Mouse (Mus musculus) heart, postnatal 0 days (tissue): ENCODE measurements at regions not wholly inside any gene's neighbourhood (a gene's known extent, or its start where the extent isn't known, plus 50 kb on each side); places are given as distances from the start of the nearest gene placed in this dataset.

Experiments used
- ATAC-seq: fragments of 200-750 bp; cut with Nextera tagmentation; 2 replicates; pipeline ENCODE4 v1.8.0; 2017; ENCODE audit warnings: low read depth, moderate number of reproducible peaks, moderate library complexity; ENCODE audit not compliant: insufficient read depth
- DNase-seq: peaks from one replicate; pipeline ENCODE4 v3.0.0-alpha.2; 2016; ENCODE audit warnings: low spot score
- H3K27ac ChIP-seq: fragments of 300-500 bp; sonication (generic); 2 replicates; pipeline ENCODE4 v1.5.1; 2014; ENCODE audit warnings: low read depth, mild to moderate bottlenecking
- H3K27me3 ChIP-seq: fragments of 300-500 bp; sonication (generic); 2 replicates; pipeline ENCODE4 v1.6.1; 2014; ENCODE audit warnings: low read length, mixed read lengths; ENCODE audit not compliant: control insufficient read depth, insufficient read depth
- H3K36me3 ChIP-seq: fragments of 300-500 bp; sonication (generic); replicated peaks from 2 replicates; pipeline ENCODE4 v1.6.1; 2014; ENCODE audit warnings: low read length, mixed read lengths; ENCODE audit not compliant: control insufficient read depth, insufficient read depth
- H3K4me1 ChIP-seq: fragments of 300-500 bp; sonication (generic); 2 replicates; pipeline ENCODE4 v1.6.1; 2014; ENCODE audit warnings: antibody characterized with exemption; ENCODE audit not compliant: control insufficient read depth, insufficient read depth
- H3K4me2 ChIP-seq: fragments of 300-500 bp; sonication (generic); 2 replicates; pipeline ENCODE4 v1.6.1; 2014; ENCODE audit warnings: low read depth, mild to moderate bottlenecking, low read length, moderate library complexity
- H3K4me3 ChIP-seq: fragments of 300-500 bp; sonication (generic); 2 replicates; pipeline ENCODE4 v1.5.1; 2014; ENCODE audit warnings: low read depth, low read length
- H3K9ac ChIP-seq: fragments of 300-500 bp; sonication (generic); replicated peaks from 2 replicates; pipeline ENCODE4 v1.6.1; 2014; ENCODE audit warnings: low read depth, low read length, mixed read lengths
- H3K9me3 ChIP-seq: fragments of 300-500 bp; sonication (generic); replicated peaks from 2 replicates; pipeline ENCODE4 v1.6.1; 2016; ENCODE audit warnings: low read length; ENCODE audit not compliant: control insufficient read depth
- CTCF ChIP-seq: IDR thresholded peaks from 2 replicates; pipeline ENCODE4 v1.5.1; 2016; ENCODE audit warnings: antibody characterized with exemption, control low read depth, low read depth
- EP300 ChIP-seq: IDR thresholded peaks from 2 replicates; pipeline ENCODE4 v1.6.1; 2016; ENCODE audit warnings: antibody characterized with exemption, low read depth
- WGBS: fragments of 180-500 bp; shearing (Covaris S2); extraction: QIAGEN DNeasy Blood & Tissue Kit; methylation state at CpG from one replicate; pipeline ENCODE4 v1.1.7; 2014; 5-methylcytosine and 5-hydroxymethylcytosine counted together

- WGBS, result 34% methylated on average over 3 of the region's 3 CpGs
- Histone ChIP-seq H3K4me2 (no peak overlapping the region), H3K36me3 (no peaks in the 10 kb centered on the region), H3K4me1 (no peaks in the 10 kb centered on the region), H3K4me3 (no peak overlapping the region), H3K27ac (no peak overlapping the region), H3K9me3 (no peaks in the 10 kb centered on the region), H3K9ac (no peak overlapping the region), H3K27me3 (0 out of 2 replicates have a peak, but pooled peaks cover 6% of the 10 kb centered on the region)
- no peak for TF ChIP-seq EP300
- TF ChIP-seq CTCF, result no peak
- no peak for DNase-seq
- ATAC-seq, result no peak
Measured at GRCm38 (mm10) chr19:15663659-15664255, 283.4 kb downstream of the Psat1 start.

DNA sequence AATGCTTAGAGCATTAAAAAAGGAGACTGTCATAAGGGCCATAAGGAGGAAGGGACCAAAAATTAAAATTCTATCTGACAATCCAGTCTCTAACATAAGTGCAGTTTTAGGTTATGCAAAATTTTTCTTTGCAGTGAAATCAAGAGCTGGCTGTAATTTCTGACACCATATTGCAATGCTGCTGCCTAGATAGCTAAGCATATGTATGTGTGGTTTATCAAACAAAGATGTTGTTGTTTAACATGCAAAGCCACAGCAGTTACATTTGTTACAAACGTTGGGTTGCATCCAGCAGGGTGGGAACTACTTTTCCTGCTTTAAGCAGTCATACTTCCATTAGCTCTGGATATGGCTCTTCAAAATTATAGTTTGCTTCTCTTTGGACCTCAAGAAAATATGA lies 288.5 kb downstream of the Psat1 start:
- Histone ChIP-seq H3K4me3 (no peak overlapping the region), H3K4me2 (no peak overlapping the region), H3K27ac (no peak overlapping the region), H3K27me3 (0 out of 2 replicates have a peak, but pooled peaks cover 6% of the 10 kb centered on the region), H3K4me1 (no peaks in the 10 kb centered on the region), H3K9me3 (no peaks in the 10 kb centered on the region), H3K9ac (no peak overlapping the region), H3K36me3 (no peaks in the 10 kb centered on the region)
- 56% methylated on average over 1 of the region's 1 CpGs for WGBS
- DNase-seq, result no peak
- ATAC-seq, result no peak
- TF ChIP-seq EP300, result no peak

- H3K4me3 ChIP-seq, result no peak overlapping the region
- no peak overlapping the region for H3K9ac ChIP-seq
- no peaks in the 10 kb centered on the region for H3K36me3 ChIP-seq
- 0 out of 2 replicates have a peak, but pooled peaks cover 6% of the 10 kb centered on the region for H3K27me3 ChIP-seq
- no peaks in the 10 kb centered on the region for H3K9me3 ChIP-seq
- DNase-seq (no peak), ATAC-seq (no peak)
- H3K4me2 ChIP-seq, result no peak overlapping the region
- H3K4me1 ChIP-seq, result no peaks in the 10 kb centered on the region
- no peak overlapping the region for H3K27ac ChIP-seq
- TF ChIP-seq EP300 (no peak), CTCF (no peak)
- WGBS, result 60% methylated on average over 1 of the region's 1 CpGs
Measured at GRCm38 (mm10) chr19:15657846-15658245, 289.3 kb downstream of the Psat1 start.

GRCm38 (mm10) chr19:15649368-15649767 lies 297.8 kb downstream of the Psat1 start:
- Histone ChIP-seq H3K4me2 (no peak overlapping the region), H3K9ac (no peak overlapping the region), H3K36me3 (no peaks in the 10 kb centered on the region), H3K27me3 (no peaks in the 10 kb centered on the region), H3K27ac (no peak overlapping the region), H3K9me3 (no peaks in the 10 kb centered on the region), H3K4me1 (no peaks in the 10 kb centered on the region), H3K4me3 (no peak overlapping the region)
- TF ChIP-seq CTCF (peak; percentile 73), EP300 (no peak)
- 15% methylated on average over 4 of the region's 4 CpGs for WGBS
- DNase-seq (peak; percentile 17), ATAC-seq (0 out of 2 replicates have a peak, but pooled peaks have one; percentile 44)

GRCm38 (mm10) chr19:15647313-15647712 lies 299.8 kb downstream of the Psat1 start:
- ATAC-seq (no peak), DNase-seq (no peak)
- Histone ChIP-seq H3K27me3 (no peaks in the 10 kb centered on the region), H3K27ac (no peak overlapping the region), H3K4me1 (no peaks in the 10 kb centered on the region), H3K9me3 (no peaks in the 10 kb centered on the region), H3K36me3 (no peaks in the 10 kb centered on the region), H3K4me3 (no peak overlapping the region), H3K4me2 (no peak overlapping the region), H3K9ac (no peak overlapping the region)
- TF ChIP-seq CTCF, result no peak
- no peak for TF ChIP-seq EP300
- WGBS, result 73% methylated on average over 5 of the region's 5 CpGs

- Histone ChIP-seq H3K36me3 (no peaks in the 10 kb centered on the region), H3K4me3 (no peak overlapping the region), H3K4me2 (no peak overlapping the region), H3K27ac (no peak overlapping the region), H3K9me3 (no peaks in the 10 kb centered on the region), H3K27me3 (no peaks in the 10 kb centered on the region), H3K9ac (no peak overlapping the region), H3K4me1 (no peaks in the 10 kb centered on the region)
- TF ChIP-seq CTCF (no peak), EP300 (no peak)
- DNase-seq, result no peak
- WGBS, result 38% methylated on average over 4 of the region's 4 CpGs
- no peak for ATAC-seq
Measured at GRCm38 (mm10) chr19:15644786-15645185, 302.4 kb downstream of the Psat1 start.
